9 mouse cellular contexts compared by ENCODE assay signal in the genomic region with DNA sequence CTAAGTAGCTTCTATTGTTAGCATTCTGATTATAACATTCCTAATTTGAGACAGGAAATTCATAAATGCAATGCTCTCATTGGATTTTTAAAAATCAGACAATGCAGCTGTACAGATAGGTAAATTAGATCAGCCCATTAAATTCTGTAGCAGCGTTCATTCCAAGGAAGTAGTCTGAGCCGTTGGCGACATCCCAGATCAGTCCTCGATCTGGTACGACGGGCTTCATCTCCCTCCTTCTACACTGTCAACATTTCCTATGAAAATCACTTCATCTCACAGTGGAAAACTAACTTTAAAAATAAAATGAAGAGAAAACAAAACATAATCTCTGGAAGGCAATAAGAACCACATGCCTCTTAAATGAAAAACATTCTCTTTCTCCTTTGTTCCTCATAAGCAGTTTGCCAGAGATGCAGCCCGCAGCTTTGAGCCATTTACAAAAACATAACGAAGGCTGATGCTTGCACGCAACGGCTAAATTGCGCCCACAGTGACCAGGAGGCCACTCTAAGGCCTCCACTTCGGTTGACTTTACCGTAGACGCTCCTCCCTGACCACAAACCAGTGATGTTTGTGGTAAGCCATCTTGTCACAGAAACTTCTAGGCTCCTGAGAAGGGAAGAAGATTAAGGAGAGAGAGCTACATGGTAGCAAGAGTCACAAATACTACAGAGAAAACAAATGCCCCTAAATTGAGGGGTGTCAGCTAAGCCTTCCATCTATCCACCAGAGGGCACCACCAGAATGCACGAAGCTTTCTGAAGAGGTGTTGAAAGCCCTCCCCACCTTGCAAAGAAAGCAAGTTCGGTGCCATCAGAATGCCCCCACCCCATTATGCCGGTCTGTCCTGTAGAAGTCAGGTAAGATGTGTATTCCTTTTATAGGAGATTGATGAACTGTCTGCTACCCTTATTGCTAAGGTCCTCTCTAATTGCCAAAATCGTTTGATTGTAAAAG.
DNase-seq lines count a peak whose midpoint lies in the region; ATAC-seq lines count a peak whose summit lies in the region.
"Had no signal": no experiment of that assay in that cellular context is flagged by ENCODE, and none has a peak within 500 bp of the region (broad histone marks: within the 10 kb centered on the region; RNA-seq: fewer than 3 reads in every experiment).

No protein-coding gene starts in this region.

- WGBS in forebrain, embryonic 14.5 days, result 63% methylated on average over 18 of the region's 18 CpGs
- 57% methylated on average over 18 of the region's 18 CpGs for WGBS in forebrain, embryonic 16.5 days
- WGBS in embryonic facial prominence, embryonic 11.5 days, result 52% methylated on average over 18 of the region's 18 CpGs

- H3K9ac ChIP-seq in forebrain, embryonic 14.5 days (ENCODE audit: low read length), result no peak overlapping the region
- no peak overlapping the region for H3K9ac ChIP-seq in forebrain, embryonic 16.5 days (replicated peaks; ENCODE audit: low read depth, low read length)
- H3K9ac ChIP-seq in embryonic facial prominence, embryonic 11.5 days (replicated peaks; ENCODE audit: low read length), result no peak overlapping the region

- no peak overlapping the region for H3K4me3 ChIP-seq in forebrain, embryonic 14.5 days (ENCODE audit: low read depth, low read length)
- no peak overlapping the region for H3K4me3 ChIP-seq in forebrain, embryonic 16.5 days (replicated peaks; ENCODE audit: low read length)
- H3K4me3 ChIP-seq in embryonic facial prominence, embryonic 11.5 days (ENCODE audit: low read depth, low read length), result no peak overlapping the region

- DNase-seq in forebrain, embryonic 14.5 days (ENCODE audit: low spot score), result peak; percentile 45
- peak; percentile 32 for DNase-seq in ovary, postnatal 36 days (ENCODE audit: low spot score)
- DNase-seq in ovary, postnatal 10 days (ENCODE audit: low spot score), result no peak
- peak; percentile 64 for DNase-seq in embryonic facial prominence, embryonic 11.5 days (ENCODE audit: low spot score)
- DNase-seq in kidney, postnatal 14 days, result peak; percentile 51
- DNase-seq in mesoderm, embryonic 11.5 days (ENCODE audit: low read depth, low spot score), result peak; percentile 25
- no peak for DNase-seq in cerebellum, adult 9-11 months

- H3K27ac ChIP-seq in forebrain, embryonic 14.5 days (ENCODE audit: low read depth, low read length), result no peak overlapping the region
- H3K27ac ChIP-seq in forebrain, embryonic 16.5 days (ENCODE audit: low read length), result no peak overlapping the region
- H3K27ac ChIP-seq in embryonic facial prominence, embryonic 11.5 days (replicated peaks; ENCODE audit: low read depth, low read length), result peak overlapping the region; percentile 22; the same call in 1 of the 2 replicates

- no peak for ATAC-seq in forebrain, embryonic 14.5 days
- ATAC-seq in forebrain, embryonic 16.5 days, result no peak
- ATAC-seq in embryonic facial prominence, embryonic 11.5 days (replicated peaks; ENCODE audit: insufficient number of reproducible peaks, low FRiP score, low TSS enrichment, low read depth), result no peak

- no peaks in the 10 kb centered on the region for H3K27me3 ChIP-seq in forebrain, embryonic 14.5 days (replicated peaks; ENCODE audit: control insufficient read depth, insufficient read depth, low read length)
- no peaks in the 10 kb centered on the region for H3K27me3 ChIP-seq in forebrain, embryonic 16.5 days (replicated peaks; ENCODE audit: control insufficient read depth, insufficient read depth, low read length)
- H3K27me3 ChIP-seq in embryonic facial prominence, embryonic 11.5 days (ENCODE audit: control insufficient read depth, insufficient read depth, low read length), result no peaks in the 10 kb centered on the region

- H3K36me3 ChIP-seq in forebrain, embryonic 14.5 days (ENCODE audit: control insufficient read depth, insufficient read depth, low read length), result no peaks in the 10 kb centered on the region
- no peaks in the 10 kb centered on the region for H3K36me3 ChIP-seq in forebrain, embryonic 16.5 days (ENCODE audit: control insufficient read depth, insufficient read depth)
- no peaks in the 10 kb centered on the region for H3K36me3 ChIP-seq in embryonic facial prominence, embryonic 11.5 days (replicated peaks; ENCODE audit: control insufficient read depth, insufficient read depth, low read depth, low read length)
- H3K36me3 ChIP-seq: G1E had no signal

- no peak overlapping the region for H3K4me2 ChIP-seq in forebrain, embryonic 14.5 days (ENCODE audit: low read length)
- H3K4me2 ChIP-seq in forebrain, embryonic 16.5 days (ENCODE audit: low read length), result no peak overlapping the region
- H3K4me2 ChIP-seq in embryonic facial prominence, embryonic 11.5 days (ENCODE audit: low read depth, low read length), result no peak overlapping the region

- H3K9me3 ChIP-seq in forebrain, embryonic 14.5 days (replicated peaks; ENCODE audit: control insufficient read depth, low read length), result no peaks in the 10 kb centered on the region
- H3K9me3 ChIP-seq in forebrain, embryonic 16.5 days (ENCODE audit: control insufficient read depth, low read length), result no peaks in the 10 kb centered on the region
- no peaks in the 10 kb centered on the region for H3K9me3 ChIP-seq in embryonic facial prominence, embryonic 11.5 days (replicated peaks; ENCODE audit: control insufficient read depth, low read length)

- no peaks in the 10 kb centered on the region for H3K4me1 ChIP-seq in forebrain, embryonic 14.5 days (ENCODE audit: control insufficient read depth, insufficient read depth, low read length)
- H3K4me1 ChIP-seq in forebrain, embryonic 16.5 days (replicated peaks; ENCODE audit: control insufficient read depth, insufficient read depth, low read length), result 0 out of 2 replicates have a peak, but pooled peaks cover 3% of the 10 kb centered on the region
- H3K4me1 ChIP-seq in embryonic facial prominence, embryonic 11.5 days (ENCODE audit: control insufficient read depth, insufficient read depth, low read length), result no peaks in the 10 kb centered on the region; the same call in 1 of the 2 replicates

Comparison
In these comparisons a context has a peak if more than half of its experiments do, and no peak if none do; other contexts are left out.
1. DNase-seq: peak in forebrain, embryonic 14.5 days (single experiment), ovary, postnatal 36 days (single experiment), embryonic facial prominence, embryonic 11.5 days (single experiment), kidney, postnatal 14 days (single experiment) and mesoderm, embryonic 11.5 days (single experiment); none in ovary, postnatal 10 days (single experiment) and cerebellum, adult 9-11 months (single experiment).